Comparison of ENCODE assay signal across 24 mouse cellular contexts in genomic region chr2:102125042-102125441, GRCm38 (mm10).
DNase-seq lines count a peak whose midpoint lies in the region; ATAC-seq and TF ChIP-seq lines count a peak whose summit lies in the region.
"Had no signal": no experiment of that assay in that cellular context is flagged by ENCODE, and none has a peak within 500 bp of the region (broad histone marks: within the 10 kb centered on the region; RNA-seq: fewer than 3 reads in every experiment).

No protein-coding gene starts in this region.

- DNase-seq in lung, postnatal 0 days (ENCODE audit: low spot score), result peak; percentile 26
- DNase-seq in lung, postnatal 14 days, result no peak
- no peak for DNase-seq in embryonic facial prominence, embryonic 14.5 days (ENCODE audit: low spot score)
- DNase-seq in kidney, adult 2 months, result no peak
- DNase-seq in cerebellum, postnatal 10 days, result no peak
- DNase-seq: adrenal gland, adult 8-10 months; adrenal gland, postnatal 25 days; cerebellum, adult 11-12 months; cerebellum, adult 8-10 months; cerebellum, postnatal 14 days; gastrocnemius, postnatal 25 days; heart, adult 18-20 months; heart, postnatal 10 days; heart, postnatal 36 days had no signal

- H3K4me3 ChIP-seq in lung, postnatal 0 days (ENCODE audit: low read depth, low read length), result no peak overlapping the region
- peak overlapping the region; percentile 21; the same call in 1 of the 2 replicates for H3K4me3 ChIP-seq in E14TG2a.4 (replicated peaks; ENCODE audit: low read length)
- no peak overlapping the region for H3K4me3 ChIP-seq in embryonic facial prominence, embryonic 14.5 days (ENCODE audit: low read depth, low read length)
- no peak overlapping the region for H3K4me3 ChIP-seq in stomach, embryonic 16.5 days (replicated peaks; ENCODE audit: low read length)
- H3K4me3 ChIP-seq in kidney, adult 2 months (ENCODE audit: insufficient read depth, low read depth, low read length), result no peak overlapping the region
- H3K4me3 ChIP-seq: embryonic facial prominence, embryonic 15.5 days; forebrain, embryonic 12.5 days; forebrain, embryonic 15.5 days; heart, embryonic 12.5 days; heart, embryonic 15.5 days; hindbrain, embryonic 15.5 days had no signal

- H3K36me3 ChIP-seq in lung, postnatal 0 days (ENCODE audit: insufficient read depth, low read length), result no peaks in the 10 kb centered on the region
- H3K36me3 ChIP-seq in E14TG2a.4 (ENCODE audit: insufficient read depth, low read length), result no peaks in the 10 kb centered on the region
- no peaks in the 10 kb centered on the region; the same call in 1 of the 2 replicates for H3K36me3 ChIP-seq in embryonic facial prominence, embryonic 14.5 days (ENCODE audit: control insufficient read depth, insufficient read depth, low read length)
- no peaks in the 10 kb centered on the region for H3K36me3 ChIP-seq in stomach, embryonic 16.5 days (ENCODE audit: control insufficient read depth, insufficient read depth, low read length)
- H3K36me3 ChIP-seq in kidney, adult 2 months (ENCODE audit: control insufficient read depth, insufficient read depth, low read length), result no peaks in the 10 kb centered on the region
- H3K36me3 ChIP-seq: embryonic facial prominence, embryonic 15.5 days; forebrain, embryonic 12.5 days; forebrain, embryonic 15.5 days; heart, embryonic 12.5 days; heart, embryonic 15.5 days; hindbrain, embryonic 15.5 days had no signal

- peaks cover 14% of the 10 kb centered on the region; the same call in 1 of the 2 replicates for H3K4me1 ChIP-seq in lung, postnatal 0 days (ENCODE audit: insufficient read depth, low read depth, low read length)
- H3K4me1 ChIP-seq in E14TG2a.4 (replicated peaks; ENCODE audit: low read depth, low read length), result peaks cover 99% of the 10 kb centered on the region
- peaks cover 61% of the 10 kb centered on the region for H3K4me1 ChIP-seq in embryonic facial prominence, embryonic 14.5 days (ENCODE audit: control insufficient read depth, insufficient read depth, low read length)
- H3K4me1 ChIP-seq in stomach, embryonic 16.5 days (ENCODE audit: control insufficient read depth, insufficient read depth, low read length), result peaks cover 49% of the 10 kb centered on the region
- 0 out of 2 replicates have a peak, but pooled peaks cover 9% of the 10 kb centered on the region for H3K4me1 ChIP-seq in kidney, adult 2 months (ENCODE audit: control insufficient read depth, insufficient read depth, low read length)

- peak; percentile 21; the same call in 1 of the 2 replicates for ATAC-seq in lung, postnatal 0 days
- peak; percentile 31; the same call in 1 of the 2 replicates for ATAC-seq in embryonic facial prominence, embryonic 14.5 days (ENCODE audit: low read depth)
- no peak for ATAC-seq in stomach, embryonic 16.5 days (ENCODE audit: insufficient read depth, low FRiP score)
- ATAC-seq: activated CD4-positive, CD25-positive, alpha-beta regulatory T cell, adult 4 months; CD4-positive, CD25-positive, alpha-beta regulatory T cell, adult 4 months; forebrain, embryonic 15.5 days had no signal

- WGBS in lung, postnatal 0 days, result 43% methylated on average over 4 of the region's 4 CpGs
- 69% methylated on average over 4 of the region's 4 CpGs for WGBS in embryonic facial prominence, embryonic 14.5 days
- WGBS in stomach, embryonic 16.5 days, result 49% methylated on average over 4 of the region's 4 CpGs
- WGBS in kidney, adult 2 months, result 91% methylated on average over 4 of the region's 4 CpGs

- no peak overlapping the region for H3K4me2 ChIP-seq in lung, postnatal 0 days (replicated peaks; ENCODE audit: low read depth, low read length)
- no peak overlapping the region for H3K4me2 ChIP-seq in embryonic facial prominence, embryonic 14.5 days (ENCODE audit: low read depth, low read length)
- no peak overlapping the region for H3K4me2 ChIP-seq in stomach, embryonic 16.5 days (ENCODE audit: low read depth, low read length)
- H3K4me2 ChIP-seq: embryonic facial prominence, embryonic 15.5 days; forebrain, embryonic 12.5 days; forebrain, embryonic 15.5 days; heart, embryonic 12.5 days; heart, embryonic 15.5 days; hindbrain, embryonic 15.5 days had no signal

- no peak overlapping the region for H3K27ac ChIP-seq in lung, postnatal 0 days (ENCODE audit: low read length)
- no peak overlapping the region for H3K27ac ChIP-seq in embryonic facial prominence, embryonic 14.5 days (replicated peaks; ENCODE audit: low read depth, low read length)
- peak overlapping the region; percentile 71 for H3K27ac ChIP-seq in stomach, embryonic 16.5 days (ENCODE audit: low read length)
- H3K27ac ChIP-seq in kidney, adult 2 months (ENCODE audit: insufficient read depth, low read depth, low read length), result no peak overlapping the region
- H3K27ac ChIP-seq: embryonic facial prominence, embryonic 15.5 days; forebrain, embryonic 12.5 days; forebrain, embryonic 15.5 days; heart, embryonic 15.5 days; hindbrain, embryonic 15.5 days had no signal

- no peak for TF ChIP-seq POLR2A in kidney, adult 2 months (IDR thresholded peaks at IDR 0.05; ENCODE audit: low read depth, low read length)

- no peak for TF ChIP-seq CTCF in lung, postnatal 0 days (IDR thresholded peaks at IDR 0.05)
- TF ChIP-seq CTCF in E14TG2a.4 (conservative IDR thresholded peaks at IDR 0.05; ENCODE audit: low read length), result no peak
- TF ChIP-seq CTCF in kidney, adult 2 months (conservative IDR thresholded peaks at IDR 0.05; ENCODE audit: insufficient read depth, insufficient read length, low read depth, low read length), result no peak

- no peak for TF ChIP-seq EP300 in lung, postnatal 0 days (IDR thresholded peaks at IDR 0.05)

- no peaks in the 10 kb centered on the region for H3K9me3 ChIP-seq in lung, postnatal 0 days (ENCODE audit: low read length)
- H3K9me3 ChIP-seq in E14TG2a.4 (ENCODE audit: low read length), result no peaks in the 10 kb centered on the region
- H3K9me3 ChIP-seq in embryonic facial prominence, embryonic 14.5 days (ENCODE audit: control insufficient read depth, low read length), result no peaks in the 10 kb centered on the region
- no peaks in the 10 kb centered on the region for H3K9me3 ChIP-seq in stomach, embryonic 16.5 days (replicated peaks; ENCODE audit: control insufficient read depth, low read length)
- H3K9me3 ChIP-seq: embryonic facial prominence, embryonic 15.5 days; forebrain, embryonic 12.5 days; forebrain, embryonic 15.5 days; heart, embryonic 12.5 days; heart, embryonic 15.5 days; hindbrain, embryonic 15.5 days had no signal

- H3K27me3 ChIP-seq in lung, postnatal 0 days (replicated peaks; ENCODE audit: insufficient read depth, low read length), result no peaks in the 10 kb centered on the region
- H3K27me3 ChIP-seq in E14TG2a.4 (ENCODE audit: insufficient read depth, low read length), result no peaks in the 10 kb centered on the region
- no peaks in the 10 kb centered on the region for H3K27me3 ChIP-seq in embryonic facial prominence, embryonic 14.5 days (replicated peaks; ENCODE audit: control insufficient read depth, insufficient read depth, low read length)
- no peaks in the 10 kb centered on the region for H3K27me3 ChIP-seq in stomach, embryonic 16.5 days (ENCODE audit: control insufficient read depth, insufficient read depth, low read length)
- no peaks in the 10 kb centered on the region for H3K27me3 ChIP-seq in kidney, adult 2 months (replicated peaks; ENCODE audit: control insufficient read depth, insufficient read depth, low read length)
- H3K27me3 ChIP-seq: embryonic facial prominence, embryonic 15.5 days; forebrain, embryonic 12.5 days; forebrain, embryonic 15.5 days; heart, embryonic 12.5 days; heart, embryonic 15.5 days; hindbrain, embryonic 15.5 days had no signal

- no peak overlapping the region for H3K9ac ChIP-seq in lung, postnatal 0 days (replicated peaks; ENCODE audit: low read depth)
- no peak overlapping the region for H3K9ac ChIP-seq in embryonic facial prominence, embryonic 14.5 days (ENCODE audit: low read depth, low read length)
- no peak overlapping the region for H3K9ac ChIP-seq in stomach, embryonic 16.5 days (ENCODE audit: low read length)
- H3K9ac ChIP-seq: embryonic facial prominence, embryonic 15.5 days; forebrain, embryonic 12.5 days; forebrain, embryonic 15.5 days; heart, embryonic 12.5 days; heart, embryonic 15.5 days; hindbrain, embryonic 15.5 days had no signal
